In the genomic region with DNA sequence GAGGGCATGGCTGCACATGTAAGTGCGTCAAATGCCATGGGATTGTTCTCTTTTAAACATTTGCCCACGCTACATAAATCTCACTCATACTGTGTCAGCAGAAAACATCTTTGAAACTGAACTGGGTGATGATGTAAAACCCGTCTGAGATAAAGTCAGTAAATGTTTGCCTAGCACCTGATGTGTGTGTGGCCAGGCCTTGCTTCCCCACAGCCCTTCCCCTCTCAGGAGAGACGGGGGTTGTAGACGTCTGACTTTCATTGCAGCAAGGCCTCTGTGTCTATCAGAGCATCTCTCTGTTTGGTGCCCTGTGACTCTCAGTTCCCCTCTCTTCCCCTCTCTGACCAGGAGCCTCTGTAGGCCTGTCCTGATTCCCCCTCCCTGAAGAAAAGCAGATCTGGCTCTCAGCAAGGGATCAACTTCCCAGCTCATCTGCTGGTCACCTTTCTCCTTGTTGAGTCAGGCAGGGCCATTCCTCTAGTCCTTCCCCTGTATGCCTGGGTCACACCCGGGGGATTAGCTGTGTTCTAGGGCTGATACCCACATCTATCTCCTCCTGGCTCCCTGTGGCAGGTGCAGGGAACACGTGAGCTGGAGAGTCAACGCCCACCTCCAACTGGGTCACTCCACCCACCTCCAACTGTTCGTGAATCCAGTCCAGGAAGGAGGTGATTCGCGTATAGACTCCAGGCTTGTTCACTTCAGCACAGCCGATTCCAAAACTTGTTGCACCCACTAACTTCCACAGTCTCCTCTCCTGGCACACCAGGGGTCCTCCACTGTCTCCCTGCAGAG, we compare ENCODE assay signal across 13 mouse cellular contexts. TPM values are rescaled to one million over a fixed set of nuclear protein-coding genes. Genes with fewer than 3 reads are reported as not detected.
DNase-seq lines count a peak whose midpoint lies in the region; ATAC-seq and TF ChIP-seq lines count a peak whose summit lies in the region.
"Had no signal": no experiment of that assay in that cellular context is flagged by ENCODE, and none has a peak within 500 bp of the region (broad histone marks: within the 10 kb centered on the region; RNA-seq: fewer than 3 reads in every experiment).

No protein-coding gene starts in this region.

- peak; percentile 37; the same call in 1 of the 2 replicates for ATAC-seq in lung, embryonic 16.5 days (ENCODE audit: low read depth)
- peak; percentile 88 for ATAC-seq in stomach, postnatal 0 days (ENCODE audit: low FRiP score, low TSS enrichment)
- ATAC-seq in midbrain, embryonic 14.5 days (ENCODE audit: low FRiP score, low TSS enrichment), result no peak

- H3K27ac ChIP-seq in lung, embryonic 16.5 days (ENCODE audit: low read length), result no peak overlapping the region
- H3K27ac ChIP-seq in stomach, postnatal 0 days (replicated peaks), result peak overlapping the region; percentile 93
- no peak overlapping the region for H3K27ac ChIP-seq in midbrain, embryonic 14.5 days (replicated peaks; ENCODE audit: low read depth, low read length)
- H3K27ac ChIP-seq: embryonic facial prominence, embryonic 13.5 days; hindbrain, embryonic 15.5 days; limb, embryonic 15.5 days had no signal

- no peaks in the 10 kb centered on the region for H3K27me3 ChIP-seq in lung, embryonic 16.5 days (ENCODE audit: control insufficient read depth, insufficient read depth, low read depth, low read length)
- no peaks in the 10 kb centered on the region for H3K27me3 ChIP-seq in stomach, postnatal 0 days (ENCODE audit: control insufficient read depth, insufficient read depth, low read length)
- no peaks in the 10 kb centered on the region for H3K27me3 ChIP-seq in midbrain, embryonic 14.5 days (ENCODE audit: control insufficient read depth, insufficient read depth, low read length)
- H3K27me3 ChIP-seq: embryonic facial prominence, embryonic 13.5 days; hindbrain, embryonic 15.5 days; limb, embryonic 15.5 days had no signal

- no peaks in the 10 kb centered on the region for H3K9me3 ChIP-seq in lung, embryonic 16.5 days (ENCODE audit: control insufficient read depth, low read length)
- no peaks in the 10 kb centered on the region for H3K9me3 ChIP-seq in stomach, postnatal 0 days (ENCODE audit: control insufficient read depth, low read length)
- H3K9me3 ChIP-seq in midbrain, embryonic 14.5 days (ENCODE audit: control insufficient read depth, low read length), result no peaks in the 10 kb centered on the region
- H3K9me3 ChIP-seq: embryonic facial prominence, embryonic 13.5 days; hindbrain, embryonic 15.5 days; limb, embryonic 15.5 days had no signal

- no peak overlapping the region for H3K9ac ChIP-seq in lung, embryonic 16.5 days (ENCODE audit: low read length)
- H3K9ac ChIP-seq in stomach, postnatal 0 days (ENCODE audit: low read length), result no peak overlapping the region
- H3K9ac ChIP-seq in midbrain, embryonic 14.5 days (replicated peaks; ENCODE audit: low read length), result no peak overlapping the region
- H3K9ac ChIP-seq: embryonic facial prominence, embryonic 13.5 days; hindbrain, embryonic 15.5 days; limb, embryonic 15.5 days had no signal

- no peak overlapping the region for H3K4me2 ChIP-seq in lung, embryonic 16.5 days (ENCODE audit: low read depth, low read length)
- peak overlapping the region; percentile 21; the same call in 1 of the 2 replicates for H3K4me2 ChIP-seq in stomach, postnatal 0 days (replicated peaks; ENCODE audit: low read depth)
- H3K4me2 ChIP-seq in midbrain, embryonic 14.5 days (ENCODE audit: low read length), result no peak overlapping the region
- H3K4me2 ChIP-seq: embryonic facial prominence, embryonic 13.5 days; hindbrain, embryonic 15.5 days; limb, embryonic 15.5 days had no signal

- DNase-seq in lung, postnatal 14 days, result no peak
- peak; percentile 54 to 59 for DNase-seq in cerebellum, postnatal 25 days
- DNase-seq in layer of hippocampus, postnatal 25 days (ENCODE audit: extremely low spot score in 1 of 2, low spot score in 1 of 2), result peak; percentile 25 to 37
- peak; percentile 91 for DNase-seq in stomach, postnatal 0 days (ENCODE audit: low spot score)
- DNase-seq in spleen, postnatal 4 days (ENCODE audit: low spot score in 2 of 2), result no peak
- no peak for DNase-seq in ovary, adult 18-20 months (ENCODE audit: low spot score)
- no peak for DNase-seq in midbrain, embryonic 14.5 days
- DNase-seq: adrenal gland, postnatal 14 days had no signal

- H3K4me3 ChIP-seq in lung, embryonic 16.5 days (ENCODE audit: low read length), result no peak overlapping the region
- H3K4me3 ChIP-seq in stomach, postnatal 0 days (ENCODE audit: low read depth, low read length), result no peak overlapping the region
- no peak overlapping the region for H3K4me3 ChIP-seq in midbrain, embryonic 14.5 days (replicated peaks; ENCODE audit: low read depth, low read length)
- H3K4me3 ChIP-seq: embryonic facial prominence, embryonic 13.5 days; hindbrain, embryonic 15.5 days; limb, embryonic 15.5 days had no signal

- TF ChIP-seq EP300 in stomach, postnatal 0 days (optimal IDR thresholded peaks at IDR 0.05), result no peak

- H3K36me3 ChIP-seq in lung, embryonic 16.5 days (ENCODE audit: control insufficient read depth, insufficient read depth, low read length), result no peaks in the 10 kb centered on the region
- H3K36me3 ChIP-seq in stomach, postnatal 0 days (ENCODE audit: control insufficient read depth, insufficient read depth, low read length), result no peaks in the 10 kb centered on the region
- no peaks in the 10 kb centered on the region for H3K36me3 ChIP-seq in midbrain, embryonic 14.5 days (ENCODE audit: control insufficient read depth, insufficient read depth, low read length)
- H3K36me3 ChIP-seq: embryonic facial prominence, embryonic 13.5 days; hindbrain, embryonic 15.5 days; limb, embryonic 15.5 days had no signal

- H3K4me1 ChIP-seq in lung, embryonic 16.5 days (replicated peaks; ENCODE audit: control insufficient read depth, insufficient read depth, low read length), result peaks cover 6% of the 10 kb centered on the region
- H3K4me1 ChIP-seq in stomach, postnatal 0 days (replicated peaks; ENCODE audit: control insufficient read depth, insufficient read depth), result no peaks in the 10 kb centered on the region
- H3K4me1 ChIP-seq in midbrain, embryonic 14.5 days (ENCODE audit: control insufficient read depth, insufficient read depth, low read length), result no peaks in the 10 kb centered on the region
- H3K4me1 ChIP-seq: embryonic facial prominence, embryonic 13.5 days; hindbrain, embryonic 15.5 days; limb, embryonic 15.5 days had no signal

- no peak for TF ChIP-seq CTCF in stomach, postnatal 0 days (IDR thresholded peaks at IDR 0.05; ENCODE audit: low read depth)

- 36% methylated on average over 12 of the region's 12 CpGs for WGBS in lung, embryonic 16.5 days
- WGBS in stomach, postnatal 0 days, result 35% methylated on average over 12 of the region's 12 CpGs
- WGBS in midbrain, embryonic 14.5 days, result 69% methylated on average over 12 of the region's 12 CpGs

RNA-seq across cellular contexts. Expression of gene Tmprss3, which starts 15.4 kb away (rescaled TPM):
- not detected in 2 replicates for polyA plus RNA-seq in lung, embryonic 16.5 days (2015; fragmentation: Nextera tagmentation; extraction: Ambion mirVana)
- total RNA-seq in layer of hippocampus, postnatal 25 days (2021), result not detected
- polyA plus RNA-seq in stomach, postnatal 0 days (2015; fragmentation: Nextera tagmentation; extraction: Ambion mirVana), result 0.39 TPM in 2 replicates
- polyA plus RNA-seq in midbrain, embryonic 14.5 days (2014; fragmentation: Nextera tagmentation; extraction: Ambion mirVana), result 0.11 TPM in 1 of 2 replicates, not detected in the other
- total RNA-seq: adrenal gland, postnatal 14 days; gastrocnemius, postnatal 4 days had no signal
- polyA plus RNA-seq: embryonic facial prominence, embryonic 13.5 days; hindbrain, embryonic 15.5 days had no signal

RNA-seq across cellular contexts. Expression of gene Tff1, which starts 18.3 kb away (rescaled TPM):
- polyA plus RNA-seq in lung, embryonic 16.5 days (2015; fragmentation: Nextera tagmentation; extraction: Ambion mirVana), result not detected in 2 replicates
- not detected for total RNA-seq in layer of hippocampus, postnatal 25 days (2021)
- polyA plus RNA-seq in stomach, postnatal 0 days (2015; fragmentation: Nextera tagmentation; extraction: Ambion mirVana), result 9,478 and 9,587 TPM in 2 replicates
- polyA plus RNA-seq in midbrain, embryonic 14.5 days (2014; fragmentation: Nextera tagmentation; extraction: Ambion mirVana), result not detected in 2 replicates
- total RNA-seq: adrenal gland, postnatal 14 days; gastrocnemius, postnatal 4 days had no signal
- polyA plus RNA-seq: embryonic facial prominence, embryonic 13.5 days; hindbrain, embryonic 15.5 days; limb, embryonic 15.5 days had no signal

RNA-seq across cellular contexts. Expression of gene Ubash3a, which starts 24.3 kb away (rescaled TPM):
- 0.90 and 1.6 TPM in 2 replicates for polyA plus RNA-seq in lung, embryonic 16.5 days (2015; fragmentation: Nextera tagmentation; extraction: Ambion mirVana)
- total RNA-seq in layer of hippocampus, postnatal 25 days (2021), result under 1 TPM; 0.38 to 0.91 TPM
- 0.13 and 0.18 TPM in 2 replicates for polyA plus RNA-seq in stomach, postnatal 0 days (2015; fragmentation: Nextera tagmentation; extraction: Ambion mirVana)
- polyA plus RNA-seq in midbrain, embryonic 14.5 days (2014; fragmentation: Nextera tagmentation; extraction: Ambion mirVana), result 0.28 TPM in 1 of 2 replicates, not detected in the other
- polyA plus RNA-seq: hindbrain, embryonic 15.5 days had no signal

RNA-seq across cellular contexts. Expression of gene Tff2, which starts 39.3 kb away (rescaled TPM):
- 0.46 TPM in 1 of 2 replicates, not detected in the other for polyA plus RNA-seq in lung, embryonic 16.5 days (2015; fragmentation: Nextera tagmentation; extraction: Ambion mirVana)
- not detected for total RNA-seq in layer of hippocampus, postnatal 25 days (2021)
- 866 and 948 TPM in 2 replicates for polyA plus RNA-seq in stomach, postnatal 0 days (2015; fragmentation: Nextera tagmentation; extraction: Ambion mirVana)
- polyA plus RNA-seq in midbrain, embryonic 14.5 days (2014; fragmentation: Nextera tagmentation; extraction: Ambion mirVana), result not detected in 2 replicates
- total RNA-seq: adrenal gland, postnatal 14 days; gastrocnemius, postnatal 4 days had no signal
- polyA plus RNA-seq: embryonic facial prominence, embryonic 13.5 days; hindbrain, embryonic 15.5 days; limb, embryonic 15.5 days had no signal

RNA-seq across cellular contexts. Expression of gene Tff3, which starts 53.9 kb away (rescaled TPM):
- polyA plus RNA-seq in lung, embryonic 16.5 days (2015; fragmentation: Nextera tagmentation; extraction: Ambion mirVana), result 0.58 and 1.6 TPM in 2 replicates
- not detected for total RNA-seq in layer of hippocampus, postnatal 25 days (2021)
- polyA plus RNA-seq in stomach, postnatal 0 days (2015; fragmentation: Nextera tagmentation; extraction: Ambion mirVana), result 8.3 and 10.5 TPM in 2 replicates
- polyA plus RNA-seq in midbrain, embryonic 14.5 days (2014; fragmentation: Nextera tagmentation; extraction: Ambion mirVana), result 0.51 and 1.3 TPM in 2 replicates
- total RNA-seq: gastrocnemius, postnatal 4 days had no signal
- polyA plus RNA-seq: embryonic facial prominence, embryonic 13.5 days had no signal

Comparison
In these comparisons a context has a peak if more than half of its experiments do, and no peak if none do; other contexts are left out.
1. DNase-seq: peak in cerebellum, postnatal 25 days (2 of 2), layer of hippocampus, postnatal 25 days (2 of 2) and stomach, postnatal 0 days (single experiment); none in lung, postnatal 14 days (single experiment), spleen, postnatal 4 days (0 of 2), ovary, adult 18-20 months (single experiment) and midbrain, embryonic 14.5 days (single experiment).
2. RNA of gene Tff1, which starts 18.3 kb away (polyA plus RNA-seq): 9,478 to 9,587 TPM in stomach, postnatal 0 days; not detected in lung, embryonic 16.5 days and not detected in midbrain, embryonic 14.5 days; every median in the first group is over 1,000 times any median in the second.